20 mouse cellular contexts compared by ENCODE assay signal in the genomic region with DNA sequence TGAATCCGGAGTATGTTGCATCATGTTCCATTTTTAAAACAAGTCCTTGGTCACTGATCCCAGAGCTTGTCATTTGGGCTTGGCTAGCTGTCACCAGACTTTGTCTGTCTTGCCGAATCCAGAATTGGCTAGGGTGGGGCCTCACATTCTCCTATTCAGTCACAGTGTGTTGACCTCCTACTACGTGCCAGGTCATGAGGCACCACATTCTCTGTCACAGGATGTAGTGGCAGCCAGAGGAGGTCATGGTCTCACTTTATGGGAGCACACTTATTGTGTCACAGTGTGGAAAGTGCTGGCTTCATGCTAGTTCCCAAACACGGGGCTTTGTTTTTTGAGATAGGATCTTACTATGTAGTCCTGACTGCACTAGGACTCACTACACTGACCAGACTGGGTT. TPM values are rescaled to one million over a fixed set of nuclear protein-coding genes. Genes with fewer than 3 reads are reported as not detected.
"Had no signal": no experiment of that assay in that cellular context is flagged by ENCODE, and none has a peak within 500 bp of the region (broad histone marks: within the 10 kb centered on the region; RNA-seq: fewer than 3 reads in every experiment).

No protein-coding gene starts in this region.

- H3K27me3 ChIP-seq: lung, embryonic 15.5 days; midbrain, embryonic 13.5 days; midbrain, embryonic 15.5 days; neural tube, embryonic 12.5 days; stomach, embryonic 15.5 days had no signal

- H3K4me1 ChIP-seq: midbrain, embryonic 13.5 days; midbrain, embryonic 15.5 days; neural tube, embryonic 12.5 days; stomach, embryonic 15.5 days had no signal

- H3K27ac ChIP-seq: lung, embryonic 15.5 days; macrophage; midbrain, embryonic 13.5 days; midbrain, embryonic 15.5 days; neural tube, embryonic 12.5 days; stomach, embryonic 15.5 days; stomach, postnatal 0 days had no signal

- H3K9ac ChIP-seq: lung, embryonic 15.5 days; midbrain, embryonic 13.5 days; midbrain, embryonic 15.5 days; neural tube, embryonic 12.5 days; stomach, embryonic 15.5 days had no signal

- H3K4me3 ChIP-seq: lung, embryonic 15.5 days; megakaryocyte, embryonic 14.5 days; midbrain, embryonic 13.5 days; midbrain, embryonic 15.5 days; neural tube, embryonic 12.5 days; stomach, embryonic 15.5 days had no signal

- H3K9me3 ChIP-seq: lung, embryonic 15.5 days; midbrain, embryonic 13.5 days; midbrain, embryonic 15.5 days; neural tube, embryonic 12.5 days; stomach, embryonic 15.5 days had no signal

- H3K36me3 ChIP-seq: lung, embryonic 15.5 days; midbrain, embryonic 15.5 days; stomach, embryonic 15.5 days had no signal

- DNase-seq: lung, adult 2 months; lung, postnatal 14 days; lung, postnatal 36 days; right cerebral cortex, postnatal 14 days; thymus, adult 2 months; thymus, postnatal 25 days; thymus, postnatal 4 days had no signal

RNA-seq across cellular contexts. Expression of gene Gm10309, which starts 3.6 kb away (rescaled TPM):
- total RNA-seq: megakaryocyte progenitor cell, adult 5-6 weeks; midbrain, postnatal 0 days; monocyte, adult 5-6 weeks; neutrophil, adult 5-6 weeks had no signal
- polyA plus RNA-seq: macrophage; midbrain, embryonic 11.5 days; thymus, adult 2 months had no signal
